Mouse (Mus musculus) hindbrain, embryonic 10.5 days (tissue): ENCODE results near the gene Wsb1. TPM values are rescaled to one million over a fixed set of nuclear protein-coding genes. Genes with fewer than 3 reads are reported as not detected.
A peak's percentile ranks its signal among the peaks of the same experiment; 100 is the strongest.

Experiments
- DNase-seq: peaks from one replicate; pipeline ENCODE4 v3.0.0-alpha.2; 2017; ENCODE audit warnings: low spot score
- H3K27ac ChIP-seq: fragments of 300-500 bp; sonication (generic); 2 replicates; pipeline ENCODE4 v1.5.1; 2016; ENCODE audit warnings: mild to moderate bottlenecking, moderate library complexity
- H3K27me3 ChIP-seq: fragments of 300-500 bp; sonication (generic); 2 replicates; pipeline ENCODE4 v1.6.1; 2016; ENCODE audit warnings: mild to moderate bottlenecking; ENCODE audit not compliant: poor library complexity, insufficient read depth, severe bottlenecking
- H3K36me3 ChIP-seq: fragments of 300-500 bp; sonication (generic); 2 replicates; pipeline ENCODE4 v1.6.1; 2016; ENCODE audit warnings: mild to moderate bottlenecking, moderate library complexity
- H3K4me1 ChIP-seq: fragments of 300-500 bp; sonication (generic); replicated peaks from 2 replicates; pipeline ENCODE4 v1.6.1; 2016; ENCODE audit warnings: mild to moderate bottlenecking
- H3K4me3 ChIP-seq: fragments of 300-500 bp; sonication (generic); 2 replicates; pipeline ENCODE4 v1.5.1; 2016; ENCODE audit warnings: mild to moderate bottlenecking, moderate library complexity
- H3K9me3 ChIP-seq: fragments of 300-500 bp; sonication (generic); 2 replicates; pipeline ENCODE4 v1.6.1; 2016; ENCODE audit warnings: mild to moderate bottlenecking, moderate library complexity
- WGBS: fragments of 180-500 bp; shearing (Covaris S2); methylation state at CpG from one replicate; pipeline ENCODE4 v1.1.7; 2016; 5-methylcytosine and 5-hydroxymethylcytosine counted together
- polyA plus RNA-seq: library from polyadenylated mRNA; unstranded; fragments of >200 nt; fragmentation: Nextera tagmentation; extraction: Ambion mirVana; gene quantifications from 2 replicates; pipeline ENCODE4 v1.2.1, GENCODE M21; 2016

Gene Wsb1
- polyA plus RNA-seq, 1 experiment from 2014 or later, result 262 TPM

GRCm38 (mm10) chr11:79200502-79200901, 54.0 kb downstream of the Wsb1 start:
- H3K4me3 ChIP-seq, result no peak overlapping the region
- 41% methylated on average over 7 of the region's 7 CpGs for WGBS
- DNase-seq, result no peak
- no peaks in the 10 kb centered on the region for H3K9me3 ChIP-seq
- peaks cover 37% of the 10 kb centered on the region for H3K4me1 ChIP-seq
- no peaks in the 10 kb centered on the region for H3K36me3 ChIP-seq
- H3K27ac ChIP-seq, result peak overlapping the region; percentile 56; the same call in 1 of the 2 replicates
- no peaks in the 10 kb centered on the region for H3K27me3 ChIP-seq

- Histone ChIP-seq H3K27me3 (no peaks in the 10 kb centered on the region), H3K36me3 (no peaks in the 10 kb centered on the region), H3K4me1 (peaks cover 29% of the 10 kb centered on the region), H3K27ac (no peak overlapping the region), H3K4me3 (no peak overlapping the region), H3K9me3 (no peaks in the 10 kb centered on the region)
- DNase-seq, result no peak
- 91% methylated on average over 4 of the region's 4 CpGs for WGBS
These were observed 55.9 kb downstream of the Wsb1 start for GRCm38 (mm10) chr11:79198562-79198961.

- no peak for DNase-seq
- no peaks in the 10 kb centered on the region for H3K36me3 ChIP-seq
- no peak overlapping the region for H3K27ac ChIP-seq
- H3K4me3 ChIP-seq, result no peak overlapping the region
- no peaks in the 10 kb centered on the region for H3K9me3 ChIP-seq
- H3K27me3 ChIP-seq, result no peaks in the 10 kb centered on the region
- 83% methylated on average over 6 of the region's 6 CpGs for WGBS
- peaks cover 29% of the 10 kb centered on the region for H3K4me1 ChIP-seq
These were observed 56.6 kb downstream of the Wsb1 start for GRCm38 (mm10) chr11:79197846-79198235.

- H3K4me1 ChIP-seq, result peaks cover 29% of the 10 kb centered on the region
- 73% methylated on average over 13 of the region's 13 CpGs for WGBS
- no peaks in the 10 kb centered on the region for H3K9me3 ChIP-seq
- H3K27ac ChIP-seq, result peak overlapping the region; percentile 66; the same call in 1 of the 2 replicates
- no peak overlapping the region for H3K4me3 ChIP-seq
- DNase-seq, result no peak
- H3K27me3 ChIP-seq, result no peaks in the 10 kb centered on the region
- no peaks in the 10 kb centered on the region for H3K36me3 ChIP-seq
These were observed 57.3 kb downstream of the Wsb1 start for GRCm38 (mm10) chr11:79196876-79197845.

GRCm38 (mm10) chr11:79196196-79196869, 58.1 kb downstream of the Wsb1 start:
- Histone ChIP-seq H3K4me1 (peaks cover 29% of the 10 kb centered on the region), H3K36me3 (no peaks in the 10 kb centered on the region), H3K27me3 (no peaks in the 10 kb centered on the region), H3K27ac (no peak overlapping the region; the same call in 1 of the 2 replicates), H3K9me3 (no peaks in the 10 kb centered on the region), H3K4me3 (no peak overlapping the region)
- 69% methylated on average over 3 of the region's 3 CpGs for WGBS
- DNase-seq, result no peak

- 96% methylated on average over 1 of the region's 1 CpGs for WGBS
- no peaks in the 10 kb centered on the region for H3K36me3 ChIP-seq
- H3K4me1 ChIP-seq, result peaks cover 11% of the 10 kb centered on the region
- DNase-seq, result no peak
- H3K27ac ChIP-seq, result no peak overlapping the region
- no peak overlapping the region for H3K4me3 ChIP-seq
- H3K9me3 ChIP-seq, result no peaks in the 10 kb centered on the region
- no peaks in the 10 kb centered on the region for H3K27me3 ChIP-seq
These were observed 62.3 kb downstream of the Wsb1 start for GRCm38 (mm10) chr11:79192176-79192575.

GRCm38 (mm10) chr11:79191214-79191613, 63.3 kb downstream of the Wsb1 start:
- no peaks in the 10 kb centered on the region for H3K27me3 ChIP-seq
- 94% methylated on average over 4 of the region's 4 CpGs for WGBS
- H3K27ac ChIP-seq, result no peak overlapping the region
- DNase-seq, result no peak
- peaks cover under 1% of the 10 kb centered on the region; the same call in 1 of the 2 replicates for H3K4me1 ChIP-seq
- no peaks in the 10 kb centered on the region for H3K36me3 ChIP-seq
- no peaks in the 10 kb centered on the region for H3K9me3 ChIP-seq
- no peak overlapping the region for H3K4me3 ChIP-seq

GRCm38 (mm10) chr11:79190257-79190656, 64.2 kb downstream of the Wsb1 start:
- no peaks in the 10 kb centered on the region for H3K27me3 ChIP-seq
- no peaks in the 10 kb centered on the region for H3K9me3 ChIP-seq
- WGBS, result 89% methylated on average over 2 of the region's 2 CpGs
- no peaks in the 10 kb centered on the region for H3K36me3 ChIP-seq
- H3K4me1 ChIP-seq, result no peaks in the 10 kb centered on the region
- H3K4me3 ChIP-seq, result no peak overlapping the region
- DNase-seq, result no peak
- no peak overlapping the region for H3K27ac ChIP-seq

Other genes with a start within 250 kb of the Wsb1 start
- gene Ksr1, start 108.3 kb downstream of the Wsb1 start, polyA plus RNA-seq, result 2.7 and 5.2 TPM in 2 replicates
- gene Gm9964, start 42.2 kb upstream of the Wsb1 start, polyA plus RNA-seq, result not detected in 2 replicates
- gene Nf1, start 85.0 kb upstream of the Wsb1 start, polyA plus RNA-seq, result 5.5 and 5.9 TPM in 2 replicates
- 0.19 and 0.29 TPM in 2 replicates for gene Omg, start 249.4 kb upstream of the Wsb1 start, polyA plus RNA-seq